Mouse (Mus musculus) limb, embryonic 13.5 days (tissue): ENCODE data around the gene Ap3b1. TPM values are rescaled to one million over a fixed set of nuclear protein-coding genes. Genes with fewer than 3 reads are reported as not detected.

Experiments used
- ATAC-seq: fragments of 200-750 bp; cut with Nextera tagmentation; 2 replicates; pipeline ENCODE4 v1.8.0; 2017; ENCODE audit warnings: low read depth, moderate number of reproducible peaks, moderate TSS enrichment; ENCODE audit not compliant: low FRiP score
- H3K27ac ChIP-seq: fragments of 300-500 bp; sonication (generic); 2 replicates; pipeline ENCODE4 v1.5.1; 2015; ENCODE audit warnings: inconsistent platforms, mild to moderate bottlenecking, moderate library complexity
- H3K27me3 ChIP-seq: fragments of 300-500 bp; sonication (generic); 2 replicates; pipeline ENCODE4 v1.6.1; 2015; ENCODE audit warnings: mild to moderate bottlenecking, inconsistent platforms
- H3K36me3 ChIP-seq: fragments of 300-500 bp; sonication (generic); 2 replicates; pipeline ENCODE4 v1.6.1; 2015; ENCODE audit warnings: inconsistent platforms, mild to moderate bottlenecking, moderate library complexity
- H3K4me1 ChIP-seq: fragments of 300-500 bp; sonication (generic); 2 replicates; pipeline ENCODE4 v1.6.1; 2015; ENCODE audit warnings: inconsistent platforms
- H3K4me2 ChIP-seq: fragments of 300-500 bp; sonication (generic); replicated peaks from 2 replicates; pipeline ENCODE4 v1.6.1; 2015; ENCODE audit warnings: inconsistent platforms, mild to moderate bottlenecking, moderate library complexity
- H3K4me3 ChIP-seq: fragments of 300-500 bp; sonication (generic); 2 replicates; pipeline ENCODE4 v1.5.1; 2015; ENCODE audit warnings: moderate library complexity, mild to moderate bottlenecking, inconsistent platforms
- H3K9ac ChIP-seq: fragments of 300-500 bp; sonication (generic); 2 replicates; pipeline ENCODE4 v1.6.1; 2015; ENCODE audit warnings: mild to moderate bottlenecking, inconsistent platforms
- H3K9me3 ChIP-seq: fragments of 300-500 bp; sonication (generic); 2 replicates; pipeline ENCODE4 v1.6.1; 2016; ENCODE audit warnings: inconsistent platforms
- WGBS: fragments of 180-500 bp; shearing (Covaris S2); methylation state at CpG from one replicate; pipeline ENCODE4 v1.1.7; 2015; 5-methylcytosine and 5-hydroxymethylcytosine counted together
- polyA plus RNA-seq: library from polyadenylated mRNA; unstranded; fragments of >200 nt; fragmentation: Nextera tagmentation; extraction: Ambion mirVana; gene quantifications from 2 replicates; pipeline ENCODE4 v1.2.1, GENCODE M21; 2015

Ap3b1 gene
- polyA plus RNA-seq, 1 experiment from 2014 or later: 46.0 TPM

DNA sequence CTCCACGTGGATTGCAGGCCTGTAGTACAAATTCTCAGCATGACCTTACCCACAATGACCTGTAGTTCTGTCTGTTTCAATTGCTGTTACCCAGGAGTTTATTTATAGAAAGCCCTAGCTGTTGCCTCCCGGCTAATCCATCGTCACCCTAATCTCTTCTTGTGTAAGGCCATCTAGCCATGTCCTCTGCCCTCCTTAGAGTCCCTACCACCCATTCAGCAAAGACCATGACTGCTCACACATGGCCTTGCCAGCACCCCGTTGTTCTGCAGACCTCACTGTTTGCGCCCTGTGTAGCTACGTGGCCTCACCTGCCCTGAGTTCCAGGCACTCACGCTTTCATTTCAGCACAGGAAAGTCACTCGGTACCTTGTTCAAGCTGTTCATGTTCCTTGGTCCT is 160.5 kb downstream of the Ap3b1 start:
- WGBS: 87% methylated on average over 8 of the region's 8 CpGs

DNA sequence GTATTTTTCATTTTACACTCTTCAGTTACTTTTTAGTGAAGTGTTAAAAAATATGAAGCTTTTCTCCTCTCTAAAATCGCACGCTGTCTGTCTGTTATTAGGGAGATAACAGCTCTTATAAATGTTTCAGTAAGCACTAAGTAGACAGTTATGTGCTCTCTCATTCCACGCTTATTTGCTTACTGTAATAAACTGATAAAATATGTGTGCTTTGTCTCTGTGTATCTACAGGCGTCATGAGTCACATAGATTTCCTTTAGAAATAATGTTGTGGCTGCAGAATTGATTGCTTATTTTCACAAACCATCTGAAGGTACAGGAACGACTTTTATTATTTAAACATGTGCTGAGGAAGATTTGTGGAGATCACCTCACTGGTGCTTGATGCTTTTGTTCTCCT is 164.5 kb downstream of the Ap3b1 start:
- Histone ChIP-seq H3K4me3 (no peak overlapping the region), H3K9me3 (no peaks in the 10 kb centered on the region), H3K36me3 (peaks cover 3% of the 10 kb centered on the region), H3K4me1 (no peaks in the 10 kb centered on the region), H3K4me2 (no peak overlapping the region), H3K27me3 (no peaks in the 10 kb centered on the region), H3K27ac (no peak overlapping the region), H3K9ac (no peak overlapping the region)
- ATAC-seq: no peak
- WGBS: 66% methylated on average over 5 of the region's 5 CpGs

More for the DNA sequence above, 160.5 kb downstream of the Ap3b1 start:
- H3K4me2 ChIP-seq: no peak overlapping the region
- H3K27ac ChIP-seq: no peak overlapping the region
- ATAC-seq: no peak
- no peaks in the 10 kb centered on the region for H3K9me3 ChIP-seq
- H3K36me3 ChIP-seq: peaks cover 5% of the 10 kb centered on the region; the same call in 1 of the 2 replicates
- no peak overlapping the region for H3K4me3 ChIP-seq
- H3K27me3 ChIP-seq: no peaks in the 10 kb centered on the region
- H3K9ac ChIP-seq: no peak overlapping the region
- H3K4me1 ChIP-seq: no peaks in the 10 kb centered on the region

DNA sequence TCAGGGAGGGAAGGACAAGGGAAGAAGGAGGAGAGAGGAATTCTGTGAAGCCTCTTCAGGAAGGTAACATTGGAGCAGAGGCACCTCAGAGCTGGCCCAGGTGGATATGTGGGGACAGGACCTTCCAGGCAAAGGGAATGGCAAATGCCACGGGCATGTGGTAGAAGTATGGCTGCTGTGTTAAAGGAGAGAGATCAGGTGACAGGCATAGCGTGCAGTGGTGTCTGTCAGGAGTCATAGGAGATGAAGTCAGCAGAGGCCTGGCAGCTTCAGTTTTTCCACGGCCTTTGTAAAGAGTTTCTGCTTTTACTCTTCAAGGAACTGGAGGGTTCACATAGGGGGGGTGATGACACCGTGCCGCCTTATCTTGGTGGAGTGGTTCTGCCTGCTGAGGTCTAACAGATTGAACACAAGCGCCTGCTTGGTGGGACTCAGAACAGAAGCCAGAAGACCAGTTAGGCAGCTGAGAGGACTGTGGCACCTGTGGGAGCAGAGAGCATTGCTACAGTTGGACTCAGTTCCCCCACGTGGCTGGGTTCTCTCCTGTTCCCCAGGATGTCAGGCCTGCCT is 166.0 kb downstream of the Ap3b1 start:
- Histone ChIP-seq H3K27me3 (no peaks in the 10 kb centered on the region), H3K36me3 (peaks cover 18% of the 10 kb centered on the region), H3K4me2 (no peak overlapping the region), H3K4me1 (no peaks in the 10 kb centered on the region), H3K9ac (no peak overlapping the region), H3K27ac (no peak overlapping the region), H3K9me3 (no peaks in the 10 kb centered on the region), H3K4me3 (no peak overlapping the region)
- whole genome bisulfite sequencing: 77% methylated on average over 7 of the region's 7 CpGs
- no peak for ATAC-seq

DNA sequence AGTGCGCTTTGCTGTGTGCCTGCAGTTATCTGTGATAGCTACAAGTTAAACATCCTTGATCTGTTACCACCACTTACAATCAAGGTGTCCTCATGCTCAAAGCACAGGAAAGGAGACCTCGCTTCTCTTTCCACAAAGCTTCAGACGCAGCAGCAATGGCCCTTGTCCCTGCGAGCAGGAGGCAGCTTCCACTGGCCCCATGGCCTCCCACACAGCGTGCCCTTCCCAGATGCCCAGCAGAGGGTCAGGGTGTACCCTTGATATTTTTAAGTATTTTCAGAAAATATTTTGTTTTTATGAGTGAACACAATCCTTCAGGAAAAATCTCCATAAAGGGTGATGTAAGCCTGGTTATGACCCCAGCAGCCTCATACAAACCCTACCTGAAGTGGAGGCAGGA is 170.4 kb downstream of the Ap3b1 start:
- no peak for ATAC-seq
- no peak overlapping the region for H3K4me3 ChIP-seq
- no peaks in the 10 kb centered on the region for H3K4me1 ChIP-seq
- peaks cover 34% of the 10 kb centered on the region for H3K36me3 ChIP-seq
- no peak overlapping the region for H3K27ac ChIP-seq
- H3K4me2 ChIP-seq: no peak overlapping the region
- 97% methylated on average over 5 of the region's 5 CpGs for WGBS
- H3K9ac ChIP-seq: no peak overlapping the region
- no peaks in the 10 kb centered on the region for H3K27me3 ChIP-seq
- H3K9me3 ChIP-seq: no peaks in the 10 kb centered on the region

DNA sequence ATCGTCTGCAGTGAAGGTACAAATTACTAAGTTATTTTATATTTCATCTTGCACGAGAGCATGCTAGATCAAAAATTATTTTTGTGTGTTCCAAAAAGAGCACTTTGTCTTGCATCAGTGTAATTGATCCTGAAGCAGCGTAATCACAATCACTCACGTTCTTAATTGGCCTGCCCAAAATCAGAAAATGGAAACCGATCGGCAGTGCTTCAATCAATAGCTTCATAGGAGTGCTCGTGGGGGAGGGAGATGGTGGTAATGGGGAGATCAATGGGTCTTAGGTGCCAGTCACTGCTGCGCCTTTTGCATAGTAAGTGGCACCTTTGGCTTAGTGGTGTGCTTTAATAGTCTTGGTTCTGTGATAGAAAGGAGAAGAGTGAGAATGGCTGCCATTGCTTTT is 174.8 kb downstream of the Ap3b1 start:
- Histone ChIP-seq H3K4me1 (no peaks in the 10 kb centered on the region), H3K9me3 (no peaks in the 10 kb centered on the region), H3K4me2 (no peak overlapping the region), H3K27me3 (no peaks in the 10 kb centered on the region), H3K9ac (no peak overlapping the region), H3K36me3 (peaks cover 35% of the 10 kb centered on the region), H3K4me3 (no peak overlapping the region), H3K27ac (no peak overlapping the region)
- WGBS: 94% methylated on average over 8 of the region's 8 CpGs
- no peak for ATAC-seq

DNA sequence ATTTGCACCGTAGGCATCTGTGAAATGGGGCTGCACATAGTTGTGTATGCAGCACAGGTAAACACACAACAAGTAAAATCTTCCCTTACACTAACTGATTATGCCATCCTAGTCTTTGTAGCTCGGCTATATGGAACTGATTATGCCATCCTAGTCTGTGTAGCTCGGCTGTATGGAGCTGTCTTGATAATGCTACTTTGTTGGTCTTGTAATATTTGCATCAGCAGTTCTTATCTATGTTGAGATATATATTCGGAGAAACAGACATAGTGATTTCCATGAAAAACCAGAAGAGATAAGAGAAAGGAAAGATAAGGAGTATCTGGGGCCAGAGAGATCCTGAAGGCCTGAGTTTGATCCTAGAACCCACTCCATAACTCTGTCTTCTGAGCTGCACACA is 178.6 kb downstream of the Ap3b1 start:
- no peak overlapping the region for H3K9ac ChIP-seq
- ATAC-seq: no peak
- H3K4me2 ChIP-seq: no peak overlapping the region
- no peaks in the 10 kb centered on the region for H3K9me3 ChIP-seq
- no peak overlapping the region for H3K27ac ChIP-seq
- H3K4me1 ChIP-seq: no peaks in the 10 kb centered on the region
- H3K36me3 ChIP-seq: peaks cover 12% of the 10 kb centered on the region
- H3K27me3 ChIP-seq: no peaks in the 10 kb centered on the region
- H3K4me3 ChIP-seq: no peak overlapping the region
- 87% methylated on average over 4 of the region's 4 CpGs for WGBS

DNA sequence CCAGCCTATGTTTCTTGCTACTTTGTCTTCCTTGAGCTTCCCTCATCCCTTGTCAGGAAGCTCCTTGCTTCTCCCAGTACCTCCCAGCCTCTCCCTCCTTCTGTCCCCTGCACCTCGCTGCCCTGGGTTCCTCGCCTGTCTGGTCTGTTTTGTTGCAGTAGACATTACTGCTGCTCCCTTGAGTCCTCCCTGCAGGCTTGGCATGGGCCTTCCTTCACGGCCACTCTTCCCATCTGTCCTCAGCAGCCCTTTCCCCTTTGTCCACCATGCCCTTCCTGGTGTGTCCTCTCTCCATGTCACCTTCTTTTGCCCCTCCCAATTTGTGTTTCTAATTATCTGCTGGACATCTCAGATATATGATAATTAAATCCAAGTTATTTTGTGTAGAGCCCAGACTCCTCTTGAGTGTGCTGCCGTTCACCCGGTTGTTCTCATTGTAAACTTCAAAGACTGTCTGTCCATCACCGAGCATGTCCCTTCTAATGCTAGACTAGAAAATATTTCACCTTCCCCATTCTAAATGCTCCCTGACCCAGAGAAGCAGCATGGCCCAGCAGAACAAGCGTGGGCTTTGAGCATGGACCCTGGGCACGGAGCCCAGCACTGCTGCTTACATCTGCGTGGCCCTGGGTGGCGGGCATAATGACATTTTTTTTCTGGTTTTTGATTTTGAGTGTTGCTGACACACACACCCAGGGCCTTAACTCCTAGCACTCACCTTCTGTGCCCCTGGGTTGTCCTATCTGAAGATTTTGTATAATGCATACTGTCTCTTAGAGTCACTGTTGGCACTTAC is 181.3 kb downstream of the Ap3b1 start:
- no peaks in the 10 kb centered on the region for H3K9me3 ChIP-seq
- H3K4me2 ChIP-seq: no peak overlapping the region
- no peak overlapping the region for H3K27ac ChIP-seq
- peaks cover 17% of the 10 kb centered on the region for H3K36me3 ChIP-seq
- H3K4me3 ChIP-seq: no peak overlapping the region
- no peaks in the 10 kb centered on the region for H3K27me3 ChIP-seq
- H3K4me1 ChIP-seq: peaks cover 3% of the 10 kb centered on the region; the same call in 1 of the 2 replicates
- no peak overlapping the region for H3K9ac ChIP-seq
- WGBS: 84% methylated on average over 10 of the region's 10 CpGs
- no peak for ATAC-seq

DNA sequence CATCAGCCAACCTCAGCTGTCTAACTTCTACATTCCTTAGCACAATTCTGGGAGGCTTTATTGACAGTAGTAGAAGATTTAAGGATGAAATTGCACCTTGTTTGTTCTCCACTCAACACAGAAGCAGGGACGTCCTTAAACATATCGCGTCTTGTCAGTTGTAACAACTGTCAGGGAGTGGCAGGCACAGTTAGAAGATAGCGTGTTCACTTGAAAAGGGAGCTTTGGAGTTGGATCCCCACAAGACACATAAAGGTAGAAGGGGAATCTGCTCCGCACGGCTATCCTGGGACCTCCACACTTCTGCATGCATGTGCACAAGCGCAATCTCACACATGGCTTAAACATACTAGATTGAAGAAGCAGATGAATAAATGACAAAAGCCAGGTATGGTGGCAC is 183.3 kb downstream of the Ap3b1 start:
- Histone ChIP-seq H3K4me2 (no peak overlapping the region), H3K4me1 (peaks cover 3% of the 10 kb centered on the region; the same call in 1 of the 2 replicates), H3K36me3 (peaks cover 17% of the 10 kb centered on the region), H3K27ac (no peak overlapping the region), H3K27me3 (no peaks in the 10 kb centered on the region), H3K9ac (no peak overlapping the region), H3K9me3 (no peaks in the 10 kb centered on the region), H3K4me3 (no peak overlapping the region)
- 88% methylated on average over 7 of the region's 7 CpGs for WGBS
- ATAC-seq: no peak

DNA sequence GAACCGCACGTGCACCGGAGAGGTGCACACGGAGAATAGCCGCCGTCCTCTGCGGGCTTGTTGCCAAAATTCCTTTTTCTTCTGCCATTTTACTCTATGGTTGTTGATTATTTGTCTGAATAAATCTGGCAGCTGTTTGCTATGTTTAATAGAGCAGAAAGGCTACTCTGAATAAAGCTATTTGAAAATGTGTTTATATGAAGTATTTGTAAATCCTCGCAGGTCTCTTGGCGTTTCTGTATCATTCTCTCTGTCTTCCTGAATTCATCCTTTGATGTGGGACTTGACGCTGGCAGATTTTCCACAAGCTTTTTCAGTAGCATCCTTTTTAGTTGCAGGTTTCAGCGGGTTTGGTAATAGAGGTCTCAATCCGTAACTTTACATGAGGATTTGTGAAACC is 185.5 kb downstream of the Ap3b1 start:
- Histone ChIP-seq H3K9me3 (no peaks in the 10 kb centered on the region), H3K4me1 (peaks cover 9% of the 10 kb centered on the region; the same call in 1 of the 2 replicates), H3K4me3 (no peak overlapping the region), H3K27me3 (0 out of 2 replicates have a peak, but pooled peaks cover 3% of the 10 kb centered on the region), H3K36me3 (peaks cover 24% of the 10 kb centered on the region), H3K9ac (no peak overlapping the region), H3K27ac (no peak overlapping the region), H3K4me2 (no peak overlapping the region)
- WGBS: 85% methylated on average over 12 of the region's 12 CpGs
- no peak for ATAC-seq

DNA sequence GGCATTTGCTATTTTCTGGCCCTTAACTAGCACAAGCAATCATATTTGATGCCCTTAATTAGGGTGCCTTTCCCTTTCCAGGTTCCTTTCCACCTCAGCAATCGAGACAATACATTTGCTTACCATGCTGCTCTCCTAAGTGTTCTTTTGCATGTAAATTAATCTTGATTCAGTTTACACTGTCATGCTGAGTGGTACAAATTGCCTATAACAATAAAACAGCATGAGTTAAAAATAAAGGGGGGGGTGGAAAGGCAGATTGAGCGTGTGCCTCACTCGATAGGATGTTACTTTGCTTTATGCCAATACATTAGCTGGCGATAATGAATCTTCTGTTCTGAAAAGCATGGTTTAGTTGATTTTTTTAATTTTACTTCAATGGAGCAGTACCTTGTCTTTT is 187.0 kb downstream of the Ap3b1 start:
- no peak overlapping the region for H3K4me3 ChIP-seq
- H3K9ac ChIP-seq: no peak overlapping the region
- H3K27ac ChIP-seq: no peak overlapping the region
- H3K36me3 ChIP-seq: peaks cover 24% of the 10 kb centered on the region
- H3K9me3 ChIP-seq: no peaks in the 10 kb centered on the region
- 0 out of 2 replicates have a peak, but pooled peaks cover 3% of the 10 kb centered on the region for H3K27me3 ChIP-seq
- 49% methylated on average over 4 of the region's 4 CpGs for WGBS
- peaks cover 18% of the 10 kb centered on the region for H3K4me1 ChIP-seq
- H3K4me2 ChIP-seq: no peak overlapping the region
- no peak for ATAC-seq

DNA sequence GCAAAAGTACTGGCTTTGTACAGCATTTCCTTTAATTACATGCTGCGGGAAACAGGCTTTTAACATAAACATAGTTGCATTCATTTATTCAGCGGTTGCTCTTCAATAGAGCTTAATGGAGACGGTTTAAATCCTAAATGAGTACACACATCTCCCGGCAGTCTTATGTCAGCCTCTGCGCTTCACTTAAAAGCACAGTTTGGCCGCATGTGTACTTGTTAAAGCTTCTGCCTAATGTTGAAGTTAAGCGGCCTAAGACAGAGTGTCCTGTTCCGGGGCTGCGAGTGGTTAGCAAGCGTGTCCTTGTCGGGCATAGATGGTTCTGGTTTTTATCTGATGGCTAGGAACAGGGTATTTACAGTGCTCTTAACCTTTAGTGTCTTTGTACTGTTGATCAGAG is 187.5 kb downstream of the Ap3b1 start:
- Histone ChIP-seq H3K4me1 (peaks cover 19% of the 10 kb centered on the region), H3K9me3 (no peaks in the 10 kb centered on the region), H3K27me3 (0 out of 2 replicates have a peak, but pooled peaks cover 3% of the 10 kb centered on the region), H3K4me2 (no peak overlapping the region), H3K9ac (no peak overlapping the region), H3K36me3 (peaks cover 24% of the 10 kb centered on the region), H3K27ac (no peak overlapping the region), H3K4me3 (no peak overlapping the region)
- 66% methylated on average over 11 of the region's 11 CpGs for WGBS
- no peak for ATAC-seq

DNA sequence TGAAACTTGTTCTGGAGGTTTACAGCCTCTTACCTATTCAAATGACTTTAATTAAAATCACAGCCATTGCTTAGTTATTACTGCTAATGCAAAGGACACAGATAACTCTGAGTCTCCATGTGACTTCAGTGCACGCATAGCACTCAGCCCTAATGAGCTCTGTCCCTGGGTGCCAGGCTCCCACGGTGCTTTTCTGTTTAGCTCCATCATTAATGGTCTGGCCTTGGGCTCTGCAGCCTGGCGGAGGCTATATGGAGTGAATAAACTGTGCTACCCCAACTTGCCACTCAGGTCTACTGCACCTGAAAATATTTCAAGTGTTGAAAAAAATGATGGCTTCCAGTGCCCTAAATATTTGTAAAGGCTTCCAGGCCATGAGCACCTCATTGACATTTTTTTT is 190.8 kb downstream of the Ap3b1 start:
- 41% methylated on average over 3 of the region's 3 CpGs for WGBS
- Histone ChIP-seq H3K9ac (no peak overlapping the region), H3K4me2 (no peak overlapping the region), H3K27ac (no peak overlapping the region), H3K27me3 (0 out of 2 replicates have a peak, but pooled peaks cover 3% of the 10 kb centered on the region), H3K9me3 (no peaks in the 10 kb centered on the region), H3K36me3 (peaks cover 13% of the 10 kb centered on the region), H3K4me3 (no peak overlapping the region), H3K4me1 (peaks cover 16% of the 10 kb centered on the region)
- no peak for ATAC-seq
